Mouse (Mus musculus) E14TG2a.4 (cell line): ENCODE results near the gene Shank1.

Source experiments
- CTCF ChIP-seq: conservative IDR thresholded peaks from 2 replicates; pipeline ENCODE4 v1.5.1; 2014; ENCODE audit warnings: low read length
- POU5F1 ChIP-seq: IDR thresholded peaks from 2 replicates; pipeline ENCODE4 v1.6.1; 2014; ENCODE audit warnings: low read length, borderline replicate concordance

DNA sequence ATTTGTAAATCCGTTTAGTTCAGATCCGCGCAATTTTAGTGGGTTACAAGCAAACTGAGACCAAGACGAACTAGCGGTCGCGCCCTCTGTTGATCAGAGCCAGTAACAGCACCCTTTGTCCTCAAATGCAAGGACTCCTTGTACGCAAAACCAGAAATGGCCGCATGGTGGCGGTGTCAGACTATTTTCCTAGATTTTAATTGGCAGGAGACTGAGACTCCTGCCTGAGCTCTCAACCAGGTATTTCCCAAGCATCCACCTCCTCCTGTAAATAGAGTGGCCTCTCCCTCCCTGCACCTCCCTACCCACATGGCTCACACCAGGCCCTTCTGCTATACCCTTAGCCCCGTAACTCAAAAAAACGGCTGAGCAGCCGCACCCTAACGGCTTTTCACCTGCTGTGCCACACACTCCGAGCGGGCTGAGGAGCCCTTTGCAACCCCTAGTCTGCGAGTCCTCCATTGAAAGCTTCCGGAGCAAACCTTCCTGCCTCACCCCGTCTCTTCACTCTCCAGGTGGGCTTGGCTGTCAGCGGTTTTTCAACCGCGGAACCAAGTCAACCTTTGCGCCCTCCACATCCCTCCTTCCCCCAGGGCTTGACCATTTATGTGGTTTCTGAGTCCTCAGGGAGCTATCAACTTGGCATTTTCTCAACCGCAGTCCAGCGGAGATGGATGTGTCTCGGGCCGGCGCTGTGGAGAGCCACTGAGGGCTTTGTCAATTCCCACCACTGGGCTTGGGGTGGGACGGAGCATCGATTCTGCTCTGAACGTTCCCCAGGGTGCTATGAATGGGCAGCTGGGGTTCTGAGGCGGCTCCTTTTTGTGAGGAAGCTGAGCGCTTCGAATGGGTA is 47.0 kb upstream of the Shank1 start:
- TF ChIP-seq CTCF (peak; percentile 96), POU5F1 (no peak)
